In the genomic region with DNA sequence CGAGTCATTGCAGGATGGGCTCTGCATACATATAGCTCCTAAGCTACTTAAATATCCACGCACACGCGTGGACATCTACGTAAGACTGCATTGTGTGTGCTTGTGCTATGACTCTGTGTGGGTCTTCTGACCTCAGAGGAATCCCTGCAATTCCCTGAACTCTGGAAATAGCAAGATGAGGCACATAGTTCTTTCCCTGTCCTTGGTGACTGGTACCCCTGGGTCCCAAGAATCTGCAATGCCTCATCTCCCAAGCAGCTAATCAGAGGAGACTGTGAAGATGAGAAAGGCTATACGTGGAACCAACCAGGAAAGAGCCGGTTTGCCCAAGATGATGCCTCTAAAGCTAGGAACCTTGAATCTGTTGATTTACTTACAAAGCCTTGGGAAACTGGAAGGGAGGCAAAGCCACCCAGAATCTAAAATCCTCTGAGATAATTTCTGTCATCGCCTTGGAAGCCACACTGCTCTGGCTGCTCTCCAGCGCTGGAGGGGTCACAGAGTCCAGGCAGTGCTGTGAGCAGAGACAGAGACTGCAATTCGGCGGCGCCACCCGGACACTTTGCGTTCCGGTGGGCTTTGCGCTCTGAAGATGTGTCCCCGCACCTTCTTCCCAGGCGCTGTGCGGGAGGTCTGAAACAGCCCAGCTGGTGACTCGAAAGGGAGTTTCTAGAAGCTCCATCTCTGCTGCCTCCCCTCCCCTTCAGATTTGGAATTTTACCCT, we compare ENCODE assay signal across 9 mouse cellular contexts. TPM values are rescaled to one million over a fixed set of nuclear protein-coding genes. Genes with fewer than 3 reads are reported as not detected.
DNase-seq lines count a peak whose midpoint lies in the region; ATAC-seq and TF ChIP-seq lines count a peak whose summit lies in the region.
"Had no signal": no experiment of that assay in that cellular context is flagged by ENCODE, and none has a peak within 500 bp of the region (broad histone marks: within the 10 kb centered on the region; RNA-seq: fewer than 3 reads in every experiment).

A gene (plus strand): TSS at position 308 of the 724 bp plus-strand sequence.

- peak within 1 kb of the TSS; percentile 13; the same call in 1 of the 2 replicates for H3K4me3 ChIP-seq in G1E (ENCODE audit: low read depth, low read length)
- H3K4me3 ChIP-seq in embryonic facial prominence, embryonic 12.5 days = peak within 1 kb of the TSS; percentile 71
- H3K4me3 ChIP-seq in limb, embryonic 10.5 days = peak within 1 kb of the TSS; percentile 69
- H3K4me3 ChIP-seq in neural tube, embryonic 13.5 days = peak within 1 kb of the TSS; percentile 71

- H3K9ac ChIP-seq in embryonic facial prominence, embryonic 12.5 days = peak within 1 kb of the TSS; percentile 56
- H3K9ac ChIP-seq in neural tube, embryonic 13.5 days = peak within 1 kb of the TSS; percentile 88

- peak; percentile 74 for DNase-seq in heart, adult 11 months
- DNase-seq in heart, adult 9 months (ENCODE audit: low spot score in 2 of 2) = no peak
- DNase-seq in G1E (ENCODE audit: low spot score) (no peak), adipocyte (ENCODE audit: low spot score) (no peak)
- peak; percentile 10 to 26 for DNase-seq in heart, postnatal 36 days
- no peak for DNase-seq in limb, embryonic 10.5 days (ENCODE audit: low spot score)

- no peaks in the 10 kb centered on the region for H3K27me3 ChIP-seq in G1E (ENCODE audit: insufficient read depth, low read length)
- peaks cover 30% of the 10 kb centered on the region for H3K27me3 ChIP-seq in embryonic facial prominence, embryonic 12.5 days
- peaks cover 50% of the 10 kb centered on the region for H3K27me3 ChIP-seq in limb, embryonic 10.5 days (ENCODE audit: low read depth, poor library complexity, severe bottlenecking)
- peaks cover 19% of the 10 kb centered on the region for H3K27me3 ChIP-seq in neural tube, embryonic 13.5 days

- no peaks in the 10 kb centered on the region for H3K36me3 ChIP-seq in G1E (replicated peaks)
- H3K36me3 ChIP-seq in embryonic facial prominence, embryonic 12.5 days = no peaks in the 10 kb centered on the region
- H3K36me3 ChIP-seq in limb, embryonic 10.5 days = no peaks in the 10 kb centered on the region
- no peaks in the 10 kb centered on the region for H3K36me3 ChIP-seq in neural tube, embryonic 13.5 days

- peaks cover 37% of the 10 kb centered on the region for H3K9me3 ChIP-seq in G1E (replicated peaks)
- no peaks in the 10 kb centered on the region for H3K9me3 ChIP-seq in embryonic facial prominence, embryonic 12.5 days
- H3K9me3 ChIP-seq in limb, embryonic 10.5 days (replicated peaks) = no peaks in the 10 kb centered on the region
- no peaks in the 10 kb centered on the region for H3K9me3 ChIP-seq in neural tube, embryonic 13.5 days

- no peaks in the 10 kb centered on the region for H3K4me1 ChIP-seq in G1E (ENCODE audit: insufficient read depth, low read depth, low read length)
- no peaks in the 10 kb centered on the region for H3K4me1 ChIP-seq in embryonic facial prominence, embryonic 12.5 days
- peaks cover 11% of the 10 kb centered on the region for H3K4me1 ChIP-seq in limb, embryonic 10.5 days
- peaks cover 16% of the 10 kb centered on the region for H3K4me1 ChIP-seq in neural tube, embryonic 13.5 days (replicated peaks)

- intact Hi-C loops in heart, postnatal 36 days (cut with DNase I) = no loop called here

- H3K27ac ChIP-seq in embryonic facial prominence, embryonic 12.5 days = no peak within 1 kb of the TSS
- H3K27ac ChIP-seq in limb, embryonic 10.5 days = peak within 1 kb of the TSS; percentile 74
- H3K27ac ChIP-seq in neural tube, embryonic 13.5 days (replicated peaks) = peak within 1 kb of the TSS; percentile 80

- H3K4me2 ChIP-seq in embryonic facial prominence, embryonic 12.5 days (replicated peaks) = peak within 1 kb of the TSS; percentile 99
- H3K4me2 ChIP-seq in neural tube, embryonic 13.5 days = peak within 1 kb of the TSS; percentile 90

- no peak for TF ChIP-seq CTCF in G1E (IDR thresholded peaks at IDR 0.05; ENCODE audit: low read depth, low read length)

- WGBS in embryonic facial prominence, embryonic 12.5 days = 23% methylated on average over 20 of the region's 20 CpGs
- 25% methylated on average over 20 of the region's 20 CpGs for WGBS in limb, embryonic 10.5 days
- 23% methylated on average over 20 of the region's 20 CpGs for WGBS in neural tube, embryonic 13.5 days

- ATAC-seq in G1E (ENCODE audit: extremely low read depth, insufficient number of reproducible peaks, low FRiP score, poor library complexity, severe bottlenecking) = no peak
- 0 out of 2 replicates have a peak, but pooled peaks have one; percentile 58 for ATAC-seq in embryonic facial prominence, embryonic 12.5 days (ENCODE audit: insufficient number of reproducible peaks, insufficient read depth, low FRiP score, low TSS enrichment)
- peak; percentile 83 for ATAC-seq in neural tube, embryonic 13.5 days (ENCODE audit: low read depth)

RNA-seq across cellular contexts. Expression of the gene that starts here (rescaled TPM):
- total RNA-seq in G1E (2014; fragmentation: Nextera tagmentation) = not detected in 2 replicates
- 0.05 and 0.12 TPM in 2 replicates for total RNA-seq in G1E (2017)
- not detected in 2 replicates for polyA plus RNA-seq in G1E (2012)
- polyA plus RNA-seq in embryonic facial prominence, embryonic 12.5 days (2016; fragmentation: Nextera tagmentation; extraction: Ambion mirVana) = 0.33 and 0.37 TPM in 2 replicates
- total RNA-seq in heart, postnatal 36 days (2021) = under 1 TPM; 0.08 to 0.33 TPM
- polyA plus RNA-seq in limb, embryonic 10.5 days (2016; fragmentation: Nextera tagmentation; extraction: Ambion mirVana) = 0.04 TPM in 1 of 2 replicates, not detected in the other
- 3.1 and 3.6 TPM in 2 replicates for polyA plus RNA-seq in neural tube, embryonic 13.5 days (2015; fragmentation: Nextera tagmentation; extraction: Ambion mirVana)
- total RNA-seq: MEL had no signal

Comparison
In these comparisons a context has a peak if more than half of its experiments do, and no peak if none do; other contexts are left out.
1. Peak in ATAC-seq, H3K4me3 ChIP-seq, H3K9ac ChIP-seq and H3K4me2 ChIP-seq in embryonic facial prominence, embryonic 12.5 days; RNA of the gene not detected or under 1 TPM.
2. Peak in DNase-seq in heart, postnatal 36 days; RNA of the gene not detected or under 1 TPM.
3. H3K4me3 ChIP-seq: peak in every context shown above with its lines; median percentile 71 in embryonic facial prominence, embryonic 12.5 days; 71 in neural tube, embryonic 13.5 days; 69 in limb, embryonic 10.5 days; 13 in G1E.